Mouse (Mus musculus) heart, embryonic 16.5 days (tissue): ENCODE measurements at regions not wholly inside any gene's neighbourhood (a gene's known extent, or its start where the extent isn't known, plus 50 kb on each side); places are given as distances from the start of the nearest gene placed in this dataset.
"Not testable (repeated sequence)": the region's sequence is repeated elsewhere in the genome, so short reads cannot be mapped to it uniquely, and the experiment has no call there.

Experiments
- ATAC-seq: fragments of 200-750 bp; cut with Nextera tagmentation; replicated peaks from 2 replicates; pipeline ENCODE4 v1.8.0; 2017; ENCODE audit warnings: moderate number of reproducible peaks; ENCODE audit not compliant: insufficient read depth, low FRiP score; ENCODE audit errors: extremely low read depth
- H3K27ac ChIP-seq: fragments of 300-500 bp; sonication (generic); 2 replicates; pipeline ENCODE4 v1.5.1; 2014; ENCODE audit warnings: mild to moderate bottlenecking, low read length, control low read depth, moderate library complexity
- H3K27me3 ChIP-seq: fragments of 300-500 bp; sonication (generic); 2 replicates; pipeline ENCODE4 v1.6.1; 2014; ENCODE audit warnings: low read length, mixed read lengths; ENCODE audit not compliant: control insufficient read depth, insufficient read depth
- H3K36me3 ChIP-seq: fragments of 300-500 bp; sonication (generic); 2 replicates; pipeline ENCODE4 v1.6.1; 2014; ENCODE audit not compliant: control insufficient read depth, insufficient read depth
- H3K4me1 ChIP-seq: fragments of 300-500 bp; sonication (generic); 2 replicates; pipeline ENCODE4 v1.6.1; 2014; ENCODE audit warnings: low read length, mixed read lengths; ENCODE audit not compliant: control insufficient read depth, insufficient read depth
- H3K4me2 ChIP-seq: fragments of 300-500 bp; sonication (generic); 2 replicates; pipeline ENCODE4 v1.6.1; 2014; ENCODE audit warnings: low read depth, mild to moderate bottlenecking, control low read depth, low read length
- H3K4me3 ChIP-seq: fragments of 300-500 bp; sonication (generic); 2 replicates; pipeline ENCODE4 v1.5.1; 2014; ENCODE audit warnings: mild to moderate bottlenecking, control low read depth, low read length
- H3K9ac ChIP-seq: fragments of 300-500 bp; sonication (generic); 2 replicates; pipeline ENCODE4 v1.6.1; 2014; ENCODE audit warnings: low read length, control low read depth
- H3K9me3 ChIP-seq: fragments of 300-500 bp; sonication (generic); replicated peaks from 2 replicates; pipeline ENCODE4 v1.6.1; 2016; ENCODE audit warnings: low read length; ENCODE audit not compliant: control insufficient read depth
- WGBS: fragments of 180-500 bp; shearing (Covaris S2); extraction: QIAGEN DNeasy Blood & Tissue Kit; methylation state at CpG from one replicate; pipeline ENCODE4 v1.1.7; 2014; 5-methylcytosine and 5-hydroxymethylcytosine counted together

DNA sequence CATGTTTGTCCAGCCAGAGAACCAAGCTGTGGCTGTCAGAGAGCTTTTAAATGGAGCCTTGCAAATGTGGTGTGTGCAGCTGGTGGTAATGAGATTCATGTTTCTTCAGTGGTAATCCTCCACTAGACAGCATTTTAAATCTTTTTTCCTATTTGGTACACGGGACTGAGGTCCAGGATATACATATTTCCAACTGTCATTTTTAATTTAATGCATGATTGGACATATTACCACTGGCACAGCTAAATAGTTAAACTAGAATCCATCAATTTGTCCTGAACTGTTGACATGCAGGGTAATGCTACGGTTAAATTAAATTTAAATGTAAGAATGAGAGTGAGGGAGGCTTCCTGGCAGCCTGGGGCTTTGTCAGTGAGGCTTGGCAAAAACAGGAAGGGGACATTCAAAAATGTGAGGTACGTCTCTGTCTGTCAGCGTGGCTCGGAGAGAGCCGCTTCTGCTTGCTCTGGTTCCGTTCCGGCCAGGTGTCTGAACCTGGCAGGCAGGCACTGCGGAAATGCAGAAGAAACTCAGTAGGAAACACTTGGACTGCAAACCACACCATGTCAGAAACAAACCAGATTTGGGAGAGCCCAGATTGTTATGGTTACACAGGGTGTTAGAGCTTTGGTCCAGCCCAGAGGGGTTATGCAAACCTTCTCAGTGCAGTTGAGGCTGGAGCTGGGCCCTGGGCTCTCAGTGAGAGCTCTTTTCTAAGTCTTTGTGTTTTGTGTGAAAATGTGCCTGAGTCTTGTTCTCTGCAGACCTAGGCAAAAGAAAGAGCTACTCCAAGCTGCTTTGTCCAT, 107.2 kb upstream of the Frmd4a start:
- Histone ChIP-seq H3K36me3 (no peaks in the 10 kb centered on the region), H3K4me1 (no peaks in the 10 kb centered on the region), H3K27ac (no peak overlapping the region), H3K27me3 (no peaks in the 10 kb centered on the region), H3K4me2 (no peak overlapping the region), H3K9me3 (no peaks in the 10 kb centered on the region), H3K9ac (no peak overlapping the region), H3K4me3 (no peak overlapping the region)
- ATAC-seq = no peak
- WGBS = 69% methylated on average over 9 of the region's 9 CpGs

DNA sequence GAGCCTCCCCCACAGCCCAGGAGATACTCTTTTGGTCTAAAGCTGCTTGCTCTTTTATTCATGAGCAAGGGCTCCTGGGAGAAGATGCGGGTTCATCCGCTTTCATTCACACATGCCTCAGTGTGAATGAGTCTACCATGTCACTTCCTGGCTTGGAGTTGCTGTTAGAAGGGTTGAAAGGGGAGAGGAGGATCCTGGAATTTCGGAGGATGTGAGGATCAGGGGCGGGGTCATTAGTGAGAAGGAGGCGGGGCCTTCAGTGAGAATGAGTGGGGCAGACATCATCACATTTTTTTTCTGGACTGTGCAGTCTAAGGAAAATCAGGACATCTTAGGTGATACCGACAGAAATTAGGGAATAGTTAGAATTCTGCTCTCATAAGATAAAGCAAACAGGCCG, 102.4 kb upstream of the Frmd4a start:
- ATAC-seq = no peak
- no peak overlapping the region for H3K4me2 ChIP-seq
- H3K9ac ChIP-seq = no peak overlapping the region
- WGBS = 82% methylated on average over 7 of the region's 7 CpGs
- H3K27me3 ChIP-seq = no peaks in the 10 kb centered on the region
- no peaks in the 10 kb centered on the region for H3K9me3 ChIP-seq
- H3K4me1 ChIP-seq = no peaks in the 10 kb centered on the region
- H3K4me3 ChIP-seq = no peak overlapping the region
- H3K27ac ChIP-seq = no peak overlapping the region
- no peaks in the 10 kb centered on the region for H3K36me3 ChIP-seq

DNA sequence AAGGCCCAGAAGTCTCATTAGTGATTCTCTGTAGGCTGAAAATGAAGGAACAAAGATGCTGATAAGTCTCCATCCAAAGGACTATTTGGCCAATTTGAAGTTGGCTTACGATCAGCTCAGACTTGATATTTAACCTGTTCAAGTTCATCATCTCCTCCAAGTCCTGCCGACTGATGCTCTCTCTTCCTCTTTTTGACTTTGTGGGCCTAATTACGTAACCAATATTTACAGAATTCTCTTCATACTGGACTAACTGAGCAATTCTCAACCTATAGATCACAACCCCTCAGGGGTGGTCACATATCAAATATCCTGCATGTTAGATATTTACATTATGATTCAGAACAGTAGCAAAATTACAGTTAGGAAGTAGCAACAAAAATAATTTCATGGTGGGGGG, 101.2 kb upstream of the Frmd4a start:
- 82% methylated on average over 3 of the region's 3 CpGs for WGBS
- H3K9ac ChIP-seq = no peak overlapping the region
- no peak overlapping the region for H3K4me2 ChIP-seq
- H3K4me1 ChIP-seq = no peaks in the 10 kb centered on the region
- H3K9me3 ChIP-seq = no peaks in the 10 kb centered on the region
- H3K27ac ChIP-seq = no peak overlapping the region
- H3K36me3 ChIP-seq = no peaks in the 10 kb centered on the region
- no peak overlapping the region for H3K4me3 ChIP-seq
- H3K27me3 ChIP-seq = no peaks in the 10 kb centered on the region
- no peak for ATAC-seq

DNA sequence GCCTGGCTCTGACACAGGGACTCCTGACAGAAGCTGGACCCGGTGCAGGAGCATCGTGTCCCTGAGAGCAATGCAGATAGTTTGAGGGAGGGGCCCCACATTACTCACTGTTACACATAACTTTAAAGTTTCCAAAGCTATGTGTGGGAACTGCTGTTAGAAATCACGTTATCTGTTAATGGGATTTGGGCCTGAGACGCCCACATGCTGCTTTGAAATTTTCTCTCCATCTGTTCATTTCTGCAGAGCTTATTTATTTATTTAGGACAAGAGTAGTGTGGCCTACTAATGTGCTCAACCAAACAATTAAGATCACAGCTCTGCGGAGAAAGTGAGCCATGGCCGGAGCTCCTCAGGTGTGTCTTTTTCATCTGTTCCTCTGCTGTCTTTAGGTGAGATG, 99.4 kb upstream of the Frmd4a start:
- no peaks in the 10 kb centered on the region for H3K4me1 ChIP-seq
- no peak overlapping the region for H3K9ac ChIP-seq
- WGBS = 60% methylated on average over 6 of the region's 6 CpGs
- H3K27ac ChIP-seq = no peak overlapping the region
- no peaks in the 10 kb centered on the region for H3K36me3 ChIP-seq
- no peak overlapping the region for H3K4me3 ChIP-seq
- no peaks in the 10 kb centered on the region for H3K9me3 ChIP-seq
- H3K4me2 ChIP-seq = no peak overlapping the region
- no peaks in the 10 kb centered on the region for H3K27me3 ChIP-seq
- ATAC-seq = no peak

DNA sequence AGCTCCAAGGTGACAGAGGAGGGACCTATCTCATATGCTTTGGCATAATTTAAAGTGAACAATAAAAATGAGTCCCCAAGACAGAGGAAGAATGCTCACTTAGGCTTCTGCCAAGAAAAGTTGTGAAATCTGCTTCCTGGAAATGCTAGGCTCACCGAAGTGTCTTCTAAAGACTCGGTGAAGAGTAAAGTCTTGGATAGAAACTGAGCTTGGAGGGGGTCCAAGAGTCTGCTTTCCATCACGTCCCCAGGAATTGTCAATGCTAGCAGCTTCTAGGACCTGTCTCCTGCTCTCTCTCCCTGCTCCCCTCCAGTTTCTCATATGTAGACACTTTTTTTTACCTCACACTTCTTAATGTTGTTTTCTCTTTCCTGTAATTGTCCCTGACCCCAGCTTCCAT, 97.6 kb upstream of the Frmd4a start:
- H3K36me3 ChIP-seq = no peaks in the 10 kb centered on the region
- H3K27ac ChIP-seq = no peak overlapping the region
- WGBS = 42% methylated on average over 3 of the region's 3 CpGs
- no peaks in the 10 kb centered on the region for H3K27me3 ChIP-seq
- H3K4me3 ChIP-seq = no peak overlapping the region
- H3K9ac ChIP-seq = no peak overlapping the region
- no peaks in the 10 kb centered on the region for H3K4me1 ChIP-seq
- H3K4me2 ChIP-seq = no peak overlapping the region
- no peak for ATAC-seq
- no peaks in the 10 kb centered on the region for H3K9me3 ChIP-seq

DNA sequence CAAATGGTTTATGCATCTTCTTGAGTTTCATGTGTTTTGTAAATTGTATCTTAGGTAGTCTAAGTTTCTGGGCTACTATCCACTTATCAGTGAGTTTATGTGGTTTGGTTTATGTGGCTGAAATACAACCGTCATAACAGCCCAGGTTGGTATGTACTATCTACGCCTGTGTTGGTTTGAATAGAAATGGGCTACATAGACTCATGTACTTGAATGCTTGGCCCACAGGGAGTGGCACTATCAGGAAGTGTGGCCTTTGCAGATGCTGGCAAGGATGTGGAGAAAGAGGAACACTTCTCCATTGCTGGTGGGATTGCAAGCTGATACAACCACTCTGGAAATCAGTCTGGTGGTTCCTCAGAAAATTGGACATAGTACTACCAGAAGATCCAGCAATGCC, 96.4 kb upstream of the Frmd4a start:
- not testable (repeated sequence) for H3K36me3 ChIP-seq, H3K4me3 ChIP-seq, H3K4me1 ChIP-seq, H3K9ac ChIP-seq, H3K9me3 ChIP-seq, H3K27me3 ChIP-seq, H3K27ac ChIP-seq, H3K4me2 ChIP-seq, ATAC-seq
- 86% methylated on average over 2 of the region's 2 CpGs for WGBS

DNA sequence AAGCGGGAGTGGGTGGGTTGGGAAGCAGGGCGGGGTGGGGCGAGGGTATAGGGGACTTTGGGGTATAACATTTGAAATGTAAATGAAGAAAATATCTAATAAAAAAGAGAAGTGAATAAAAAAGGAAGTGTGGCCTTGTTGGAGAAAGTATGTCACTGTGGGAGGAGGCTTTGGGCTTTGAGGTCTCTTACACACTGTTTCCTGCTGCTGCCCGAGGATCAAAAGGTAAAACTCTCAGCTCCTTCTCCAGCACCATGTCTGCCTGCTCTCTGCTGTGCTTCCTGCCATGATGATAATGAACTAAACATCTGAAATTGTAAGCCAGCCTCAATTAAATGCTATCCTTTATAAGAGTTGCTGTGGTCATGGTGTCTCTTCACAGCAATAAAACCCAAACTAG, 94.8 kb upstream of the Frmd4a start:
- Histone ChIP-seq H3K36me3 (no peaks in the 10 kb centered on the region), H3K4me2 (no peak overlapping the region), H3K27ac (no peak overlapping the region), H3K27me3 (no peaks in the 10 kb centered on the region), H3K9me3 (no peaks in the 10 kb centered on the region), H3K9ac (no peak overlapping the region), H3K4me3 (no peak overlapping the region), H3K4me1 (no peaks in the 10 kb centered on the region)
- ATAC-seq = no peak
- 81% methylated on average over 4 of the region's 4 CpGs for WGBS

DNA sequence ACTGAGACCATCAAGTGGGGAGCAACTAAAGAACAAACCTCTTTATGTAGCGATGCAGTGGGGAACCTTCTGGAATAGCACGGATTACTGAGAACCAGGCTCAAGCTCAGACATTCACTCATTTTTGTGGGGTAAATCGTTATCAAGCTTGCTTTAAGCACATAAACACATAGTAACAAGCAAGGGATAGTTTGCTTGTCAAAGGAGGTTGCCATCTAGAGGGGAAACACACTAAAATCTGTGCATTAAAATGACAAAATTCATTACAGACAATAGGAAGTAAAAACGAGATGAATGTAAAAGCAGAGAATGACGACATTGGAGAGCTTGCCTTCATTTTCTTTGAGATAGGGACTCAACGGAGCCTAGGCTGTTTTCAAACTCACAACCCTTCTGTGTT, 92.8 kb upstream of the Frmd4a start:
- Histone ChIP-seq H3K27me3 (no peaks in the 10 kb centered on the region), H3K4me1 (no peaks in the 10 kb centered on the region), H3K27ac (no peak overlapping the region), H3K36me3 (no peaks in the 10 kb centered on the region), H3K4me2 (no peak overlapping the region), H3K4me3 (no peak overlapping the region), H3K9ac (no peak overlapping the region), H3K9me3 (no peaks in the 10 kb centered on the region)
- 70% methylated on average over 6 of the region's 6 CpGs for WGBS
- ATAC-seq = no peak

DNA sequence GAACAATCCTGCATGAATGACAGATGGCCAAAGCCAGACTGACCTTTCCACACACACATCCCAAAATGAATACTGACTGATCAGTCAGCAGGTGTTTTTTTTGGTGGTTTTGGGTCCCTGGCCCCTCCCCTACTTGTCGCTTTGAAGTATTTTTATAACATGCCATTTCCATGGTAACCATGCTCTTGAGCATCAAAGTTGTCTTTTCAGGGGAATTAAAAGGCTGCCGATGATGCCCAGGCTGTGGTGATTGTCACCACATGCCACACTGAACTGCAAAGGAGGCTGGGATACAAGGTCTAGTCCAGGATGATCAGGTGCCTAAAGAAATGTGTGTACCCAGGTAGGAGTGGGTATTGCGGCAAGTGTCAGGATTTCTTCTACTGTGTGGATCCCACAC, 92.3 kb upstream of the Frmd4a start:
- Histone ChIP-seq H3K9ac (no peak overlapping the region), H3K27ac (no peak overlapping the region), H3K9me3 (no peaks in the 10 kb centered on the region), H3K27me3 (no peaks in the 10 kb centered on the region), H3K4me1 (no peaks in the 10 kb centered on the region), H3K36me3 (no peaks in the 10 kb centered on the region), H3K4me3 (no peak overlapping the region), H3K4me2 (no peak overlapping the region)
- WGBS = 78% methylated on average over 3 of the region's 3 CpGs
- no peak for ATAC-seq
